Mouse (Mus musculus) lung, embryonic 15.5 days (tissue): Measurements from ENCODE around the gene Gm5039. TPM values are rescaled to one million over a fixed set of nuclear protein-coding genes. Genes with fewer than 3 reads are reported as not detected.
"Not testable (repeated sequence)": the region's sequence is repeated elsewhere in the genome, so short reads cannot be mapped to it uniquely, and the experiment has no call there.

Experiments used
- ATAC-seq: fragments of 200-750 bp; cut with Nextera tagmentation; 2 replicates; pipeline ENCODE4 v1.8.0; 2017; ENCODE audit warnings: moderate number of reproducible peaks, borderline replicate concordance; ENCODE audit not compliant: low FRiP score, low TSS enrichment; ENCODE audit errors: extremely low read depth
- H3K27ac ChIP-seq: fragments of 300-500 bp; sonication (generic); 2 replicates; pipeline ENCODE4 v1.5.1; 2015; ENCODE audit warnings: moderate library complexity, mild to moderate bottlenecking, inconsistent platforms
- H3K27me3 ChIP-seq: fragments of 300-500 bp; sonication (generic); 2 replicates; pipeline ENCODE4 v1.6.1; 2015; ENCODE audit warnings: inconsistent platforms
- H3K36me3 ChIP-seq: fragments of 300-500 bp; sonication (generic); 2 replicates; pipeline ENCODE4 v1.6.1; 2015; ENCODE audit warnings: inconsistent platforms
- H3K4me1 ChIP-seq: fragments of 300-500 bp; sonication (generic); 2 replicates; pipeline ENCODE4 v1.6.1; 2015; ENCODE audit warnings: inconsistent platforms
- H3K4me2 ChIP-seq: fragments of 300-500 bp; sonication (generic); 2 replicates; pipeline ENCODE4 v1.6.1; 2015; ENCODE audit warnings: inconsistent platforms, mild to moderate bottlenecking, moderate library complexity
- H3K4me3 ChIP-seq: fragments of 300-500 bp; sonication (generic); 2 replicates; pipeline ENCODE4 v1.5.1; 2015; ENCODE audit warnings: mild to moderate bottlenecking, inconsistent platforms
- H3K9ac ChIP-seq: fragments of 300-500 bp; sonication (generic); 2 replicates; pipeline ENCODE4 v1.6.1; 2015; ENCODE audit warnings: inconsistent platforms
- H3K9me3 ChIP-seq: fragments of 300-500 bp; sonication (generic); 2 replicates; pipeline ENCODE4 v1.6.1; 2016; ENCODE audit warnings: inconsistent platforms
- WGBS: fragments of 180-500 bp; shearing (Covaris S2); methylation state at CpG from one replicate; pipeline ENCODE4 v1.1.7; 2015; 5-methylcytosine and 5-hydroxymethylcytosine counted together
- polyA plus RNA-seq: library from polyadenylated mRNA; unstranded; fragments of >200 nt; fragmentation: Nextera tagmentation; extraction: Ambion mirVana; gene quantifications from 2 replicates; pipeline ENCODE4 v1.2.1, GENCODE M21; 2015

The Gm5039 gene
- polyA plus RNA-seq, 1 experiment from 2014 or later = not detected

DNA sequence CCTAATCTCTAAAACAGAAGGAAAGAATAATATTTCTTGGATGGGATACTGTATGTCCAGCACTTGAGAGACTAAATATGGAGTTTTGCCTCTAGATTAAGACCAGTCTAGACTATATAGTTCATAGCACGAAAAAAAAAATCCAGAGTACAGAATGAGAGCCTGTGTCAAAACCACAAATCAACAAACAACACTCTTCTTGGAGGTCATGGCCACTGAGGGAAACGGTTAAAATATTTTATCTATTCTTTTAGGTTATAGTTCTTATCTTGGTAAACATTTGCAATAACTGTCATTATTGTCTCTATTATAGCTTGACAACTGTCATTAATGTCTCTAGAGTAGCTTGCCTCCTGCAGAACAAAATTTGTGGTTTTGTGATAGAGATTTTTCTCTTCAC, 26.7 kb downstream of the Gm5039 start:
- ATAC-seq, H3K36me3 ChIP-seq, H3K4me2 ChIP-seq, H3K4me1 ChIP-seq, H3K9ac ChIP-seq, H3K27me3 ChIP-seq, H3K4me3 ChIP-seq, H3K27ac ChIP-seq, H3K9me3 ChIP-seq: not testable (repeated sequence)
- 49% methylated on average over 2 of the region's 2 CpGs for WGBS

DNA sequence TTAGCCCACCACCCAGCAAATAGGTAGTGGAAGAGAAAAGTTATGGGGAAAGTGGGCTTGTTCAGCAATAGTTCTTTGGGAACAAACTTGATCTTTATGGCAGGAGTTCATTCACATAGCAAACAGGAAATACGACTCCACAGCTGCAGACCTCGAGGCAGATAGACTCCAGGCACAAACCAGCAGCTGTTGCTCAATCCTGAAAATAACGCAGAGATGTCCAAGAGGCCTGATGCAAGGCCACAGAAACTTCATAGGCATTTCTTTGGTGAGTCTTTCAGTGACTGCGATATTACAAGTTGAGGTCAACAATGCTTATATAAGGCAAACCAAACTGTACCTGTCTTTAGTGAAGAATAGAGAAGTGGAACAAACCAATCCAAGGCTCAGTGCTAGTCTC, 30.7 kb downstream of the Gm5039 start:
- ATAC-seq, H3K4me3 ChIP-seq, H3K27ac ChIP-seq, H3K9ac ChIP-seq, H3K27me3 ChIP-seq, H3K9me3 ChIP-seq, H3K4me1 ChIP-seq, H3K36me3 ChIP-seq, H3K4me2 ChIP-seq: not testable (repeated sequence)
- 62% methylated on average over 4 of the region's 4 CpGs for WGBS

DNA sequence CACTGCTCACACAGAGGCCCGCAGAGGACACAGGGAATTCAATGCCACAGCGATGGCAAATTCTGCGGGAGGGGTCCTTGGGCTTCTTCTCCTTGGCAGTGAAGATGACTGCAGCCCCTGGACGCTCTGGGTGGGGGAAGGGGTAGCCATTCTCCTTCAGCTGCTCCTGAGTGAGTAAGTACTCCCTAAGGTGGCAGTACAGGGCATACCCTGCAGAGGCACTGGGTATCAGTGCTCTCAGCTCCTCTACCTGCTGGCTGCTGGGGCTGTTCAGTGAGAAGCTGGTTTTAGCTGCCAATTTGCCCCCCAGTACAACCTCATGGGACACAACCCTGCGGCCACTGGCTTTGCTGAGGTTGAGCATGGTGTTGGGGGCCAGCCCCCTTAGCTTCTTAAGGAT, 38.6 kb downstream of the Gm5039 start:
- not testable (repeated sequence) for H3K9me3 ChIP-seq, H3K9ac ChIP-seq, H3K27ac ChIP-seq, H3K36me3 ChIP-seq, H3K4me3 ChIP-seq, H3K4me2 ChIP-seq, H3K27me3 ChIP-seq, H3K4me1 ChIP-seq, ATAC-seq
- 77% methylated on average over 5 of the region's 5 CpGs for WGBS

DNA sequence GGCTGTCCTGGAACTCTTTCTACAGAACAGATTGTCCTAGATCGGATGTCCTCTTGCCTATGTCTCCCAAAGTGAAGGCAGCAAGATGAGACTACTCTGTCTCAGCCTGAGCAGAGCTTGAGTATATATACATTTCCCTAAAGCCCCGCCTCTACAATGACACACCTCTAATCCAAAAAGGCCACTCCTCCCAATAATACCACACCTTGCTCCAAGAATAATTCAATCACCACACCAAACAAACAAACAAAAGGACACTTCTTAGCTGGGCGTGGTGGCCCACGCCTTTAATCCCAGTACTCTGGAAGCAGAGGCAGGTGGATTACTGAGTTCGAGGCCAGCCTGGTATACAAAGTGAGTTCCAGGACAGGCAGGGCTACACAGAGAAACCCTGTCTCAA, 49.4 kb downstream of the Gm5039 start, which contains the start of gene Gm5662:
Gene Gm5662 (minus strand): TSS at position 101 of the 400 bp plus-strand sequence.
- not testable (repeated sequence) for H3K27ac ChIP-seq, H3K4me1 ChIP-seq, H3K4me2 ChIP-seq, H3K9me3 ChIP-seq, H3K4me3 ChIP-seq, H3K27me3 ChIP-seq, H3K36me3 ChIP-seq, H3K9ac ChIP-seq, ATAC-seq
- 83% methylated on average over 5 of the region's 5 CpGs for WGBS

Other genes with a start within 250 kb of the Gm5039 start
- gene Gm16368, start 240.3 kb downstream of the Gm5039 start, polyA plus RNA-seq = not detected in 2 replicates
- gene Gm10436, start 141.9 kb downstream of the Gm5039 start, polyA plus RNA-seq = not detected in 2 replicates
- gene Gm8332, start 73.9 kb downstream of the Gm5039 start, polyA plus RNA-seq = not detected in 2 replicates
- gene Gm5662, start 49.5 kb downstream of the Gm5039 start, polyA plus RNA-seq = not detected in 2 replicates
- 18.9 and 19.4 TPM in 2 replicates for gene Adck1, start 36.5 kb upstream of the Gm5039 start, polyA plus RNA-seq